Mouse (Mus musculus) spleen, postnatal 36 days (tissue): ENCODE data around the gene Crcp.

Experiments
- DNase-seq, 2 experiments: peaks; one replicate each; pipeline ENCODE4 v3.0.0; 2022; ENCODE audit warnings: low spot score in 2 of 2, mixed read lengths in 1 of 2

Gene Crcp

DNA sequence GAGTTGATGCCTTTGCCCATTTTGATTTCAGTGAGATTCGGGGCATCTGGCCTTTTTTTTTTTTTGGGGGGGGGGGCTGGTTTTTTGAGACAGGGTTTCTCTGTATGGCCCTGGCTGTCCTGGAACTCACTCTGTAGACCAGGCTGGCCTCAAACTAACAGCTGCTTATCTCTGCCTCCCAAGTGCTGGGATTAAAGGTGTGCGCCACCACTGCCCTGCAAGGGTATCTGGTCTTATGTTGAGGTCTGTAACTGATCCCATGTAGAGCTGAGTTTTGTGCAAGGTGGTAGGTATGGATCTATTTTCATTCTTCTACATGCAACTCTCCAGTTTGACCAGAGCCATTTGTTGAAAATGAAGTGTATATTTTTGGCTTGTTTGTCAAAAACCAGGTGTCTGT is 27.2 kb downstream of the Crcp start:
- DNase-seq, result no peak

DNA sequence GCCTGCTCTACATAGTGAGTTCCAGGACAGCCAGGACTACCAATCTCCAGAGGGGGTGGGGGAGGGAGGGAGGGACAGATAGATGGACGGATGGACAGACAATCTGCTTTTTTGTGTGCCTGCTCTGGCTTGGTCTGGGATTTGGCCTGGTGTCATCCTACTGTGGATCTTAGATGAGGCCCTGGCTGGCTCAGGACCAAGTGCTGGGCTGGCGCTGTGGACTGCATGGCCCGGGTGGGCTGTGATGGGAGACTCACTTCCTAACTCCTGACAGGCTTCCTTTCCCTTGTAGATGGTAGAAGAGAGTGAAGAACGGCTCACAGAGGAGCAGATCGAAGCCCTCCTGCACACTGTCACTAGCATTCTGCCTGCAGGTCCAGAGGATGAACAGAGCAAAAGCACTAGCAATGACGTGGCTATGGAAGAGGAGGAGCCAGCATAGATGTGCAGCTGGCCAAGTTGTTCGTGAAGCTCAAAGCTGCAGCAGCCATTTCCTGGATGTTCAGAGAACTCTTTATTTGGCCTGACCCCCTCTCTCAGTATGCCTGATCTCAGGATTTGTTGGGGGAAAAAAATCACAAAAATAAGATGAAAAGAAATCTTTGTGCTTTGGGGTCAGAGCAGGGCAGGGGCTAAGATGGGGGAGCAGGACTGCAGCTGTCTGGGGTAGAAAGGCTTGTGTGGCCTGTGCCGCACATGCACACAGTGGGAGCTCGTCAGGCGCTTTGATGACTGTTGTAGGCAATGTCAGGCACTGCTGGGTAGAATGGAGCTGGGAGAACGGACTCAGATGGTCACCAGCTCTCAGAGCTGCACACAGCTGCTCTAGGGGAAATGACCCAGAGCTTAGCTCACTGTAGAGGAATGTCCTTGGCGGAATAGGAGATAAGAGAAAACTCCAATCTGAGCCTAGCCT is 30.6 kb downstream of the Crcp start:
- no peak for DNase-seq

DNA sequence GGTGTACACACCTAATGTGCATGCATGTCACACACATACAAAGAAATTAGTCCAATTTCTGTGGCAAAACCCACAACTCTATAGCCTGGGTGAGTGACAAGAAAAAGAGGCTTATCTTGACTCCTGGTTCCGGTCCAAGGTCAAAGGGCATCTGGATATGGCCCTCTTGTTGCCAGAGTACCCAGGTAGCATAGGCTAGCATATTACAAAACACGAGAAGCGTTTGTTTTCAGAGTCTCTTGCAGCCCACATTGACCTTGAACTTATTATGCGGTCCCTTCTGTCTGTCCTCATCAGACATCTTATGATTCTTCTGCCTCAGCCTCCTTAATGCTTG is 31.2 kb downstream of the Crcp start:
- no peak for DNase-seq

DNA sequence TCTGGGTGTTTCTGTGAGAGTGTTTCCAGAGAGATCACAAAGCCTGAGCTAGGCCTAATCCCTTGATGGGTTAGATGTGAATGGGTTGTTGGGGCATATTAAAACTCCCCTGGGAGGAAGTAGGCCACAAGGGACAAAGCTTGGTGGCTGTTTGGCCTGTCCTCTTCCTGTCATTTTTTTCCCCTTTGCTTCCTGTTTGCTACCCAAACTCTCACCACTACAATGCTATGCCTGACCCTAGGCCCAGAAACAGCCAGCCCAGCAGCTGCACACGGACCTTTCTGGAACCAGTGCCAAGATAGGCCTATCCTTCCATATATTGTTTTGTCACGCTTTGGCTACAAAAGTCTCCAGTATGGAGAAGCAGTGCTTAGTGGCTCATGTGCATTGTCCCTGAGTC is 33.0 kb downstream of the Crcp start:
- DNase-seq, result peak; percentile 73 to 79

DNA sequence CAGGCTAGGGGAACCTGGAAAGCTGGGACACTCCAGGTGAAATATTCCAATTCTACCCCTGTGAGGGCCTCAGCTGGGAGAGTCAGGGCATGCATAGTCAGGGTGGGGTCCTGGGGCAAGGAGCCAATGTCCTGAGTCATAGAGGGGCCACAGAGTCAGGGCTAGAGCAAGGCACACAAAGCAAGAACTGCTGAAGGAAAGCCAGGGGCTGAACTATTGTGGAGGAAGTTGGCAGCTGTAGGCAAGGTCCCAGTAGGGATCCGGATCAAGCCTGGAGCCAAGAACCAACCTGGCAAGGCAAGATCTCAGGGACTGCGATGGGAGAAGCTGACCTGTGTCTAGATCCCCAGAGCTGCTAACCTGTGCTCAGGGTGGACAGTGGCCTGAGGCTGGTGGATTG is 34.7 kb downstream of the Crcp start:
- no peak for DNase-seq

DNA sequence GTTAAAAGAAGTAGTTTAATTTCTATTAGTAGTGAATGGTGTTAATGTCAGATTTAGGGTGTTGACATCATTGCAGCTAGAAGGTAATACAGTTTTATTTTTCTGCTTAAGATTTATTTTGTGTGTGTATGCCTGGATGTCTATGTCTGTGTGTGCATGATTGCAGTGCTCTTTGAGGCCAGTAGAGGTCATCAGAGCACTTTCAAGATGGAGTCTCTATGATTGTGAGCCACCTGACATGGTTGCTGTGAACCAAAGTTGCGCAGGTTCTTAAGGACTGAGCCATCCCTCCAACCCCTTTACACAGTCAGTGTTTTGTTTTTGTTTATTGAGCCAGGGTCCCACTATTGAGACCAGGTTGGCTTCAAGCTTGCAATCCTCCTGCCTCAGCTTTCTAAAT is 36.5 kb downstream of the Crcp start:
- no peak for DNase-seq

DNA sequence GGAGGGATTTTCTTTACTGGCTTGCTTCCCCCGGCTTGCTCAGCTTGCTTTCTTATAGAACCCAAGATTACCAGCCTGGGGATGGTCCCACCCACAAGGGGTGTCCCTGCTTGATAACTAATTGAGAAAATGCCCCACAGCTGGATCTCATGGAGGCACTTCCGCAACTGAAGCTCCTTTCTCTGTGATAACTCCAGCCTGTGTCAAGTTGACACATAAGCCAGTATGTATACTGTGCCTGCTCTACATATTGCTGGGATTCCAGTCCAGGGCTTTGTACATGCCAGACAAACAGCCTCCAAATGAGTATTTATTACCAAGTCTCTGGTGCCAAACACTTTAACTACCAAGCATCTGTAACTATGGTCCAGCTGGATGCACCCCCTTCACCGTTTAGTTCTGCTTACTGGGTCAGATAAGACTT is 38.8 kb downstream of the Crcp start:
- no peak for DNase-seq

DNA sequence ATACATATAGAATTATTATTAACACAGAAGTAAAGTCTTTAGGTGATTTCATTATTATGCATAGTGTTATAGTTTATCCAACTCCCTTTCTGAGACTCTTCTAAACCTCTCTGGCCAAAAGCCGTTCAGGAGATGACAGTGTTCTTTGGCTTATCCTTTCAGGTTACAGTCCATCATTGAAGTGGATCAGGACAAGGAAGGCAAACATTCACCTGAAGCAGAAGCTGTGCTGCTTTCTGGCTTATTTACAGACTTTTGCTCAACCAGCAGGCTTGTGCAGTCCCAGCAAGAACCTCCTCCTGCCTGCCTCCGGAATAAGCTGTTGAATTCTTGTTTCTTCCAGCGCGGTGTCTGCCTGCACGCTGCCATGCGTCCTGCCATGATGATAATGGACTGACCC is 43.9 kb downstream of the Crcp start, which contains the start of gene Tpst1:
Gene Tpst1 (plus strand): TSS at position 301 of the 400 bp plus-strand sequence.
- no peak for DNase-seq

DNA sequence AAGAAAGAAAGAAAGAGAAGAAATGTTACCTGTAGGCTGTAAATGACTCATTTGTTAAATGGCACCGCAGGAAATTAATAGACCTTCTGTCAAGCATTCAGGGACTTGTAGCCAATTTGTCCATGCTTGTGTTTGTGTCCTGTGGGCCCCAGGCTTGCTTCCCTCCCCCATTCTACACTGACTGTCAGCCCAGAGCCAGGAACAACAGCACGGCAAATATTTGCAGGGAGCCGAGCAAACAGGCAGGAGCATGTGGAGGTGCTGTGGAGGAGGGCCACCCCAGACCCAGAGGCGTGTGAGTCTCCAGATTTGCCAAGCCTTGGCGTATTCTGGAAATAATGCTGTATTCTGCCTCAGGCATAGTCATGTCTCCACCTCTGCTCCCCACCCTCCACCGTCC is 45.4 kb downstream of the Crcp start:
- no peak for DNase-seq

DNA sequence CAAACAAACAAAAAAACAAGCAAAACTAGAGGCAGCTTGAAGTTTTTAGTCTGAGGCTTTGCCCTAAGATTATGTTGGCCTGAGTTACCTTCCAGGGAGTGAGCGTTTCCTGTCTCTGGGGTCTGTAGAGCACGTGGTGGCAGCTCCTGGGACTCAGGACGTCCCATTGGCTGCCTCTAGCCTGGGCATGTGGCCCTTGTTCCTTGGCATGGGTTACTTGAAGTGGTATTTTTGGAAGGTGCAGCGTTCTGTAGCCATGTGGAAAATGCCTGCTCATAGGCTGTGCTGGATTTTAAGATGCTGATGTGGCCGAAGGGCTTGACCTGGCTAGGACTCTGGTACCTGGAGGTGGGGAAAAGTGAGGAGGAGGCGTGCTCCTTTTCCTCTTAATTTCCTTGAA is 47.3 kb downstream of the Crcp start:
- DNase-seq, result no peak

DNA sequence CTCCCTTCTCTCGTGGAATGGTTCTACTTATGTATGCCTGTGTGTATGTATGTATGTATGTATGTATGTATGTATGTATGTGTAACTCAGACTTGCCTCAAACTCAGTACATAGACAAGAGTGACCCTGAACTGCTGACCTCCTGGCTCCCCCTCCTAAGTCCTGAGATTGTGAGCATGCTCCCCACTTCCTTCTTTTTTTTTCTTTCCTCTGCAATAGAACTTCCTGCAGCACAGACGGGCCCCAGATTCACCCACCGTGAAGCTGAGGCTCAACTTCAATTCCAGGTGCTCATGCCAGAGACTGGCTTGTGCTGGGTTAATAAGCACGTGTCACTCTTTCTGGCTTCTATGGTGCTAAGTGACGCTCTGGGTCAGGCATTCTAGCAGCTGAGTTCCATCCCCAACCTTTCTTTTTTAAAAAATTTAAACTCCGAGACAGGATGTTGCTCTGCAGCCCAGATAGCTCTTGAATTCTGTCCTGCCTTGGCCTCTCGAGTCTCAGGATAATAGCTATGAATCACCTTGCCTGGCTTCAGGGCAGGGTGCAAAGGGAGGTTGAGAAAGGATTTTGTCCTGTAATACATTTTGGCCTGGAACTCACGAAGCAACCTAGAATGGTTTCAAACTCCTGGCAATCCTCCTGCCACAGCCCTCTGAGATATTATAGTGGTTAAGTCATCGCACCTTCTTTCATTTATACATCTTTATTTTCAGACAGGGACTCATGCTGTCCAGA is 49.2 kb downstream of the Crcp start:
- DNase-seq, result peak in 1 of 2 experiments; percentile 17

DNA sequence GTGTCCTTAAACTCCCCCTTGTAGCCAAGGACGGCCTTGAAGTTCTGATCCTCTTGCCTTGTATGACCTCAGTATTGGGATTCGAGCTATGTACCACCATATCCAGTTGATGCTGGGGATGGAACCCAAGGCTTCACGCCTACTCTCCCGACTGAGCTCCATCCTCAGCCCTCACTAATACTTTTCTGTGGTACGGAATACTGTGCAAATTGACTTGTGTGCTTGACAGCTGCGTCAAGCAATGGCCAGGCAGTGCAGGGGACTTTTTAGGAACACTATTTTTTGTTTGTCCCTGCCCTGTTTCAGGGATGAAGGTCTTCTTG is 49.7 kb downstream of the Crcp start:
- no peak for DNase-seq

DNA sequence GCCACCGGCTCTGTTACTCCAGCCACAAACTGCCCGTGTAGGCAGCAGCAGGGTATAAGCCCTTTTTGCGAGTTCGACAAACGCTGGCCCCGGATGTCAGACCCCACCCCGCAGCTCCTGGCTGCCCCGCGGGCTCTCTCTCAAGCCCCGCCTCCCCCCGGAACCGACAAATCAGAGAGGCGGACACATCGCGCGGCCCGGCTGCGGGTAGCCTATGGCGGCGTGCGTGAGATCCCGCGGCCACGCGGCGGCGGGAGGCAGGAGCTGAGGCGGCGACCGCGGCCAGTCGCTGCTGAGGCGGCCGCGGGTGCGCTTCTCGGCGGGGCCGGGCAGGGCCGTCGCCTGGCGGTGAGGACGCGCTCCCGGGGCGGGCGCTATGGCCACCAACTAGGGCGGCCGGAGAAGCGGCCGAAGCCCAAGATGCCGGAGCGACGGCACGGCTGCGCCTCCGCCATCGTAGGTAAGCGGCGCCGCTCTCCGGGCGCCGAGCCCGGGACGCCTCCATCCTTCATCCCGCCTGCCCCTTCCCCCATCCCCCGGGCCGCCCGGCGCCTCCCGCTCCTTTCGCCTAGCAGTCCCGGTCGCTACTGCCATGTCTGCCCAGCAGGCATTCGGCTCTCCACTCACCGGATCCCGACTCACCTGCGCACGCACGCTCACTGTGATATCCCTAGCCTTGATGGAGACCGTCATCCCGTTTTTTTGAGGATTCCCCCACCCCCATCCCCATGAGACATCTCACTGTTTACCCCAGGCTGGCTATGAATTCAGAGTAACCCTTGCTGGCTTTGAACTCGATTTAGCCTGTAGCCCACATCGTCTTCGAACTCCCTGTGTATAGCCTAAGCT is 50.3 kb downstream of the Crcp start:
- peak; percentile 91 to 92 for DNase-seq

DNA sequence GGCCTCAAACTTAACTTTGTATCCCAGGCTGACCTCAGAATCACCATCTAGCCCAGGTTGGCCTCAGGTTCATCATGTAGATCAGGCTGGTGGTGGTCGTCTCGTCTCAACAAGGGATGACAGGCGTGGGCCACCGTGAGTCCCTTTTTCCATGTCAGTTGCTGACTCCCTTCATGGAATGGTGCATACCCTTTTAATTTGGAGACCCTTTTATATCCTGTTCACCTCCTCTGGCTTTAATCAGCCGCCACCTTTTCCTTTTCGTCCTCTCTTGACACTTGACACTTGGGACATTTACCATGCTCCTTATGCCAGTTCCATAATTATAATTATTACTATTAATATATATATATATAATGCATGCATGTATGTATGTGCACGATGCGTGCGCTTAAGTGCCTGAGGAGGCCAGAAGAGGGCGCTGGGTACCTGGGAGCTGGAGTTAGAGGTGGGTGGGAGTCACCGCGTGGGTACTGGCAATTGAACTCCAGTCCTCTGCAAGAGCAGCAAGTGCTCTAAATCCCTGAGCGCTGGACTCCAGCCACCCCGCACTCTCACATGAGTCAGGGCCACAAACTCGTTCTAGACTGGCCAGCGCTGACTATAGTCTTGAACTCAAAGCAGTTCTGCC is 51.1 kb downstream of the Crcp start:
- DNase-seq, result no peak

DNA sequence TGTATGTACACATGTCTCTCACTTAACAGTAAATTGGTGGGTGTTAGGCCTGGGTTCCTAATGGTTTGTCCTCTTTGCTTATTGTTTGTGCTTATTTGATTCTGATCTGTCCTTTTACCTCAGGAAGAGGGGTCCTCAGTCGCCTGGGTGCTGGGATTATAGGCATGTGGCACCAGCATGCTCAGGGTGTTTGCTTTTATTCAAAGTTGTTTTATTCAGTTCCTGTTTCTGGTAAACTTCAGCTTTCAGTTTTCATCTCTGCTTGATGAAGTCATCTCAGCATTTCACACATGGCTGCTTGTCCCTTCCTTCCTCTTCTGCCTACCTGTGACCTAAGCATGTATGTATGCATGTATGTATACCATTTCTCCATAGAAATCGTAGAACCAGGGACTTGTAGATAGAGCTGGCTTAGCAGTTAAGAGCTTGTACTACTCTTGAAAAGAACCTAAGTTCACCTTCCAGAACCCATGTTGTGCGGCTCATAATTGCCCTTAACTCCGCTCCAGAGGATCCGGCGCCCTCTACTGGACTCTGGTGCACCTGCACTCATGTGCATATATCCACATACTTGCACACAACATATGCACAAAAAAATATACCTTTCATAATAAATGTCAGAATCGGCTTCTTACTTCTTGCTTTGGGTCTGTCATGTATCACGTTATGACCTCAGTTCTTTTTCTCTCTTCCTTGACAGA is 52.2 kb downstream of the Crcp start:
- DNase-seq, result peak; percentile 68 to 75

DNA sequence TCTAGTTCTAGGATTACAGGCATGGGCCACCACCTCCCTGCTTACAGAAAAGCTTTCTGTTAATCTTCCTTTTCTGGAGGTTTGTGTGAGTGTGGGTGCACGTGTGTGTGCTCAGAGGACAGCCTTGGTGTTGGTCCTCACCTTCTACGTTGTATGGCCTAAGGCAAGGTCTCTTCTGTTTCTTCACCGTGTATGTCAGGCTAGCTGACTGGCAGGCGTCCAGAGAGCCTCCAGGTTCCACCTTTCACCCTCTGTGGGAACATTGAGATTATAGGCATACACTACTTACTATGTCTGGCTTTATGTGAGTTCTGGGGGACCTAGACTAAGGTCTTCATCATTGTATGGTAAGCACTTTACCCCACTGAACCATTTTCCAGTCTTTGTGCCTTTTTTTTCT is 53.3 kb downstream of the Crcp start:
- no peak for DNase-seq

DNA sequence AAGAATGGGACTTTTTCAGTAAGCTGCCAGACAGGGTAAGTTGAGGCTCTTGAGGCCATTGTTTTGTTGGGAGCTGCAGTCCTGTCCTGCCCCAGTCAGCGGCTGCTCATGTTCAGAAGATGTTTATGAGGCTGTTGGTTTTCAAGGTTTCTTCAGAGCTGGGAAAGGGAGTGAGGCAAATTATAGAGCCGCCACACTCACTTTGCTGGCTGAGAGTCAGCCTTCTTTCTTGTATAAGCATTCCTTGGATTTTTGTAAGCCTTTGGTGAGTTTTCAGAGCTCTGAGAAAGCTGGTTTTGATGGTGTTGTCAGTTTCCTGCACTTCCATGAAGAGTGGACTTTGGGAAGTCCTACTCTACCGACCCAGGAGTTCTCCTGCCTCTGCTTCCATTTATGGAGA is 55.2 kb downstream of the Crcp start:
- no peak for DNase-seq

DNA sequence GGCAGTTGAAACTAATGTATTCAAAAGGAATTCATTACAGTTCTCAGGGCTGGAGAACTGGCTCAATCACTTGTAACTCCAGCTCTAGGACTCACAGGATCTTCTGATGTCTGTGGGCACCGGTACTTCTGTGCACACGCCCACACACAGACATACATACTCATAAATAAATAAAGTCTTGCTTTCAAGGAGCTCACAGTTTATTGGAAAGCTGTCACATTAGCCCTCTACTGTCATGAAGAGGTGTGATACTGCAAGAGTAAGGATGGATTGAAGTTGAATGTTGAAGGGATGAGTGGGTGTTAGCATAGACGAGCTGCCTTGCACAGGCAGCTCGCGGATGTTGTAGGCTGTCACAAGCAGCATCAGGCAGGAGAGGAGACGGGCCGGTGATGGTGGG is 58.9 kb downstream of the Crcp start:
- no peak for DNase-seq

DNA sequence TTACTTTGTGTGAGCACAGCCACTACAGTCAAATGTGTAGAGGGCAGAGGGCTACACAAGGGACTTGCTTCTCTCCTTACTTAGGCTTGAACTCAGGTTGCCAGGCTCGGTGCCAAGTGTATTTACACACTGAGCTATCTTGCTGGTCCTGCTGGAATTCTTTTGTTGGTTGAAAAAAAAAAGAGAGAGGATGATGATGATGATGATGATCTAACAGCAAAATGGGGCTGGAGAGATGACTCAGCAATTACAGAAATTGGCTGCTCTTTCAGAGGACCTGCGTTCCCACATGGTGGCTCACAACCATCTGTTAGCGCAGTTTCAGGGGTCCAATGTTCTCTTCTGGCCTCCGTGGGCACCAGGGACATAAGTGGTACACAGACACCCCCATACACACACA is 59.5 kb downstream of the Crcp start:
- no peak for DNase-seq

DNA sequence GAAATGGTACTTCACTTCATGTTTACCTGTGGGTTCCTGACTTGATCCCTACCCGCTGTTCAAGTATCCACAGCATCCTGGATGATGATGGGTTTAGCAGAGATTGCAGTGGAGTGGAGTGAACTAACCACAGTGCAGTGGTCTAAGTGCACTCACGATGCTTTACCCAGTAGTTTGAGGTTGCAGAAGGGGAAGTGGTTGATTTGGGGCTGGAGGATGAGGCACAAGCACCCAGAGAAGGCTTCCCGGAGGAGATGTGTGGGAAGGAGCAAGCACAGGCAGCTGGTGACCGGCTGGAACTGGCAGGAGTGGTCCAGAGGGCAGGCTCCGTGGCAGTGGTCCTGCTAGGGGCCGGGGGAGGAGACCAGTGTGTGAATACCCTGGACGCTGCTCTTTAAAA is 60.1 kb downstream of the Crcp start:
- DNase-seq, result peak; percentile 39 to 43
